Mouse (Mus musculus): Measurements from ENCODE around the gene Arsb.
A peak's percentile ranks its signal among the peaks of the same experiment; 100 is the strongest.

Arsb gene

GRCm38 (mm10) chr13:93930561-93931340 lies 159.3 kb downstream of the Arsb start:
- no peak for DNase-seq

- DNase-seq: peak; percentile 87 to 92
Measured at GRCm38 (mm10) chr13:93936455-93936854, 165.0 kb downstream of the Arsb start.

GRCm38 (mm10) chr13:93938118-93938517 lies 166.7 kb downstream of the Arsb start:
- DNase-seq: no peak

GRCm38 (mm10) chr13:93939363-93940127 lies 168.1 kb downstream of the Arsb start:
- no peak for DNase-seq

GRCm38 (mm10) chr13:93940742-93941531 lies 169.5 kb downstream of the Arsb start:
- DNase-seq: no peak

- no peak for DNase-seq
Measured at GRCm38 (mm10) chr13:93950996-93951395, 179.6 kb downstream of the Arsb start.

- DNase-seq: no peak
Measured at GRCm38 (mm10) chr13:93951555-93951954, 180.1 kb downstream of the Arsb start.

- no peak for DNase-seq
Measured at GRCm38 (mm10) chr13:93952466-93952865, 181.0 kb downstream of the Arsb start.

- DNase-seq: no peak
Measured at GRCm38 (mm10) chr13:93957907-93958306, 186.5 kb downstream of the Arsb start.

- DNase-seq: no peak
Measured at GRCm38 (mm10) chr13:93966271-93966670, 194.8 kb downstream of the Arsb start.

GRCm38 (mm10) chr13:93967138-93967537 lies 195.7 kb downstream of the Arsb start:
- DNase-seq: peak; percentile 71 to 73

GRCm38 (mm10) chr13:93970115-93970514 lies 198.7 kb downstream of the Arsb start:
- no peak for DNase-seq

- DNase-seq: no peak
Measured at GRCm38 (mm10) chr13:93972423-93972822, 201.0 kb downstream of the Arsb start.

GRCm38 (mm10) chr13:93975668-93976067 lies 204.2 kb downstream of the Arsb start:
- DNase-seq: no peak

GRCm38 (mm10) chr13:93976897-93977530 lies 205.6 kb downstream of the Arsb start:
- DNase-seq: no peak

GRCm38 (mm10) chr13:93978703-93979495 lies 207.5 kb downstream of the Arsb start:
- no peak for DNase-seq

GRCm38 (mm10) chr13:93979754-93980153 lies 208.3 kb downstream of the Arsb start:
- no peak for DNase-seq

- no peak for DNase-seq
Measured at GRCm38 (mm10) chr13:93984521-93984920, 213.1 kb downstream of the Arsb start.

- DNase-seq: no peak
Measured at GRCm38 (mm10) chr13:93985181-93985580, 213.8 kb downstream of the Arsb start.

GRCm38 (mm10) chr13:93985750-93986149 lies 214.3 kb downstream of the Arsb start:
- DNase-seq: peak in 1 of 2 experiments; percentile 10

- peak in 1 of 2 experiments; percentile 9 for DNase-seq
Measured at GRCm38 (mm10) chr13:93987611-93988010, 216.2 kb downstream of the Arsb start.

- no peak for DNase-seq
Measured at GRCm38 (mm10) chr13:93989208-93989607, 217.8 kb downstream of the Arsb start.

Measured in cerebellum, postnatal 14 days (tissue).